In genomic region chr1:131539771-131540170, GRCm38 (mm10) we compare ENCODE assay signal across 26 mouse cellular contexts. TPM values are rescaled to one million over a fixed set of nuclear protein-coding genes. Genes with fewer than 3 reads are reported as not detected.
"Had no signal": no experiment of that assay in that cellular context is flagged by ENCODE, and none has a peak within 500 bp of the region (broad histone marks: within the 10 kb centered on the region; RNA-seq: fewer than 3 reads in every experiment).

No protein-coding gene starts in this region.

- H3K4me1 ChIP-seq: midbrain, embryonic 12.5 days; neural tube, embryonic 15.5 days had no signal

- H3K9ac ChIP-seq: lung, embryonic 14.5 days; midbrain, embryonic 12.5 days; neural tube, embryonic 13.5 days; neural tube, embryonic 15.5 days had no signal

- H3K4me2 ChIP-seq: lung, embryonic 14.5 days; midbrain, embryonic 12.5 days; neural tube, embryonic 13.5 days; neural tube, embryonic 15.5 days had no signal

- H3K36me3 ChIP-seq: neural tube, embryonic 13.5 days; neural tube, embryonic 15.5 days had no signal

- H3K4me3 ChIP-seq: midbrain, embryonic 10.5 days; midbrain, embryonic 12.5 days; myocyte; neural tube, embryonic 13.5 days; neural tube, embryonic 15.5 days had no signal

- ATAC-seq: midbrain, embryonic 16.5 days had no signal

- H3K27ac ChIP-seq: midbrain, embryonic 10.5 days; midbrain, embryonic 12.5 days; neural tube, embryonic 13.5 days; neural tube, embryonic 15.5 days had no signal

- H3K9me3 ChIP-seq: midbrain, embryonic 10.5 days; midbrain, embryonic 12.5 days; neural tube, embryonic 13.5 days; neural tube, embryonic 15.5 days had no signal

- DNase-seq: lung, adult 18-20 months; lung, embryonic 14.5 days; lung, postnatal 10 days; lung, postnatal 4 days; midbrain, embryonic 14.5 days; retina, postnatal 1 day; right cerebral cortex, adult 18-20 months; right cerebral cortex, postnatal 25 days; right cerebral cortex, postnatal 4 days; spleen, adult 18-20 months; thymus, adult 18-20 months; thymus, postnatal 14 days; thymus, postnatal 36 days had no signal

- H3K27me3 ChIP-seq: midbrain, embryonic 12.5 days; neural tube, embryonic 13.5 days; neural tube, embryonic 15.5 days had no signal

RNA-seq across cellular contexts. Expression of gene Avpr1b, which starts 59.3 kb away (rescaled TPM):
- total RNA-seq: megakaryocyte, adult 5-6 weeks; megakaryocyte-erythroid progenitor cell, adult 5-6 weeks had no signal
- polyA plus RNA-seq: liver, embryonic 16.5 days; lung, embryonic 14.5 days; lung, embryonic 16.5 days; midbrain, embryonic 10.5 days; midbrain, embryonic 12.5 days; midbrain, embryonic 14.5 days; midbrain, embryonic 16.5 days; myocyte; neural tube, embryonic 11.5 days; neural tube, embryonic 13.5 days; neural tube, embryonic 15.5 days; stomach, embryonic 14.5 days; thymus, postnatal 0 days had no signal
